Mouse (Mus musculus): Measurements from ENCODE around the gene Gm21310. TPM values are rescaled to one million over a fixed set of nuclear protein-coding genes. Genes with fewer than 3 reads are reported as not detected.
"Not testable (repeated sequence)": the region's sequence is repeated elsewhere in the genome, so short reads cannot be mapped to it uniquely, and the experiment has no call there.

Gene Gm21310
- not detected in 2 replicates for polyA plus RNA-seq (2012; rRNA removed)

GRCm38 (mm10) chrY:10147083-10147482 is at the start of gene Gm21310:
Gene Gm21310, minus strand, starts transcription at chrY:10147183.
- H3K27ac ChIP-seq (ENCODE audit: insufficient read depth, low read length); H3K4me3 ChIP-seq (replicated peaks; ENCODE audit: insufficient read depth, low read depth, low read length); DNase-seq; H3K4me1 ChIP-seq (ENCODE audit: control insufficient read depth, insufficient read depth, low read length); H3K27me3 ChIP-seq (ENCODE audit: control insufficient read depth, insufficient read depth, low read length): not testable (repeated sequence)

Other genes starting within 250 kb of the Gm21310 start
- not detected in 2 replicates for gene Gm20834, start 177.4 kb upstream of the Gm21310 start, polyA plus RNA-seq (2012; rRNA removed)